Mouse (Mus musculus): Measurements from ENCODE around the gene Apc2. TPM values are rescaled to one million over a fixed set of nuclear protein-coding genes. Genes with fewer than 3 reads are reported as not detected.

Apc2 gene
- total and polyA plus RNA-seq, 3 experiments: 2.3 to 2.6 (median 2.4) TPM

DNA sequence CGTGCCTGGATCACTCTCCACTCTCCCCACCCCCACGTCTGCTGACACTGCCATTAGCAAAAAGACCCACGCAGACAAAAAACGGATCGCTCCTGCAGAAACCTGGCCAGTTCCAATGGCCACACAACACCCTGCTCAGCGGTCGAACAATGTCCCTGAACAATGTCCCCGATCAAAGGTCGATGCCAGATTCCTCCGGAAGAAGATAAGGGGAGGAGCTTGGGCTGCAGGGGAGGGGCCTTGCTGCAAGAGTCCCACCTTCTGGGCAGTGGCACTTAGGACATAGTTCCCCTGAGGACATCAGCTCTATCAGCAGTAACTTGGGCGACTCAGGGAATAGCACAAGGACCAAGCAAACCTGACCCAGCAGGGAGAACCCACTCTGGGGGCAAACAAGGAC is 56.1 kb downstream of the Apc2 start:
- Histone ChIP-seq H3K9ac (ENCODE audit: low read depth, low read length) (no peak overlapping the region), H3K36me3 (ENCODE audit: control insufficient read depth, insufficient read depth, low read length) (no peaks in the 10 kb centered on the region), H3K4me3 (no peak overlapping the region), H3K27ac (no peak overlapping the region), H3K4me1 (ENCODE audit: control insufficient read depth, insufficient read depth, low read length) (no peaks in the 10 kb centered on the region), H3K27me3 (ENCODE audit: control insufficient read depth, insufficient read depth, low read length) (peaks cover 7% of the 10 kb centered on the region), H3K79me2 (replicated peaks; ENCODE audit: control insufficient read depth, insufficient read depth, low read length) (no peaks in the 10 kb centered on the region)
- DNase-seq: no peak
- TF ChIP-seq CTCF (IDR thresholded peaks at IDR 0.05) (no peak), EP300 (IDR thresholded peaks at IDR 0.05; ENCODE audit: insufficient read depth, low read depth, low read length) (no peak), POLR2A (IDR thresholded peaks at IDR 0.05; ENCODE audit: insufficient read depth, low read depth, low read length) (no peak)
- WGBS: 32% methylated on average over 11 of the region's 11 CpGs
- intact Hi-C loops (cut with DNase I): no loop called here

DNA sequence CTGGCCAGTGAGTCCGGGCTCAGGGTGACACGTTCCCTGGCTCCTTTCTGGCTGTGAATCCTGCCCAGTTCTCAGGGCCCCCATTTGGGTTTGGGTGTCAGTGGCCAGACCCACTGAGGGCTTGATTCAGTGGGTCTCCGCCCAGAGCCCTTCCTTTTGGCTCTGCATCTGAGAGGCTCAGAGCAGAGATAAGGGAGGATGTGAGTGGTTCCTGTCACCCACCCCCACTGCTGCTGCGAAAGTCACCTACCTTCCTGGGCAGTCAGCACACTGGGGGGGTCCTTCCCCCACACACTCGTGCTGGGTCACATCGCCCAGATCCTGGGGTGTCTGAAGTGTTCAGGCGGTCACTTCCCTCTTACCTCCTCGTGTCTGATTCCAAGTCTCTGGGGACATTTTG is 57.0 kb downstream of the Apc2 start:
- intact Hi-C loops (cut with DNase I): no loop called here
- Histone ChIP-seq H3K4me1 (ENCODE audit: control insufficient read depth, insufficient read depth, low read length) (no peaks in the 10 kb centered on the region), H3K36me3 (ENCODE audit: control insufficient read depth, insufficient read depth, low read length) (no peaks in the 10 kb centered on the region), H3K9ac (ENCODE audit: low read depth, low read length) (no peak overlapping the region), H3K27me3 (ENCODE audit: control insufficient read depth, insufficient read depth, low read length) (peaks cover 15% of the 10 kb centered on the region), H3K27ac (no peak overlapping the region), H3K79me2 (replicated peaks; ENCODE audit: control insufficient read depth, insufficient read depth, low read length) (no peaks in the 10 kb centered on the region), H3K4me3 (no peak overlapping the region)
- WGBS: 42% methylated on average over 8 of the region's 8 CpGs
- DNase-seq: no peak
- TF ChIP-seq CTCF (IDR thresholded peaks at IDR 0.05) (no peak), POLR2A (IDR thresholded peaks at IDR 0.05; ENCODE audit: insufficient read depth, low read depth, low read length) (no peak), EP300 (IDR thresholded peaks at IDR 0.05; ENCODE audit: insufficient read depth, low read depth, low read length) (no peak)

GRCm38 (mm10) chr10:80355431-80355830 is 59.7 kb downstream of the Apc2 start:
- no peak overlapping the region for H3K27ac ChIP-seq
- peaks cover 17% of the 10 kb centered on the region for H3K27me3 ChIP-seq (ENCODE audit: control insufficient read depth, insufficient read depth, low read length)
- H3K4me1 ChIP-seq (ENCODE audit: control insufficient read depth, insufficient read depth, low read length): no peaks in the 10 kb centered on the region
- H3K36me3 ChIP-seq (ENCODE audit: control insufficient read depth, insufficient read depth, low read length): no peaks in the 10 kb centered on the region
- H3K4me3 ChIP-seq: no peak overlapping the region
- no peak for TF ChIP-seq POLR2A (IDR thresholded peaks at IDR 0.05; ENCODE audit: insufficient read depth, low read depth, low read length)
- no peak for TF ChIP-seq CTCF (IDR thresholded peaks at IDR 0.05)
- TF ChIP-seq EP300 (IDR thresholded peaks at IDR 0.05; ENCODE audit: insufficient read depth, low read depth, low read length): no peak
- H3K9ac ChIP-seq (ENCODE audit: low read depth, low read length): no peak overlapping the region
- no peaks in the 10 kb centered on the region for H3K79me2 ChIP-seq (replicated peaks; ENCODE audit: control insufficient read depth, insufficient read depth, low read length)
- WGBS: 30% methylated on average over 9 of the region's 9 CpGs
- intact Hi-C loops (cut with DNase I): no loop called here
- no peak for DNase-seq

GRCm38 (mm10) chr10:80356001-80356682 is 60.4 kb downstream of the Apc2 start, which contains the start of gene Plk5:
Plk5 (plus strand) TSS chr10:80356459.
- H3K27me3 ChIP-seq (ENCODE audit: control insufficient read depth, insufficient read depth, low read length): peaks cover 17% of the 10 kb centered on the region

GRCm38 (mm10) chr10:80356737-80357136 is 61.0 kb downstream of the Apc2 start:
- H3K4me3 ChIP-seq: no peak overlapping the region
- DNase-seq: no peak

More at GRCm38 (mm10) chr10:80356001-80356682, 60.4 kb downstream of the Apc2 start, which contains the start of gene Plk5:
- Histone ChIP-seq H3K9ac (ENCODE audit: low read depth, low read length) (no peak within 1 kb of the TSS), H3K36me3 (ENCODE audit: control insufficient read depth, insufficient read depth, low read length) (no peaks in the 10 kb centered on the region), H3K4me3 (no peak within 1 kb of the TSS), H3K4me1 (ENCODE audit: control insufficient read depth, insufficient read depth, low read length) (no peaks in the 10 kb centered on the region), H3K27ac (no peak within 1 kb of the TSS), H3K79me2 (replicated peaks; ENCODE audit: control insufficient read depth, insufficient read depth, low read length) (no peaks in the 10 kb centered on the region)
- intact Hi-C loops (cut with DNase I): no loop called here
- TF ChIP-seq EP300 (IDR thresholded peaks at IDR 0.05; ENCODE audit: insufficient read depth, low read depth, low read length) (no peak), POLR2A (IDR thresholded peaks at IDR 0.05; ENCODE audit: insufficient read depth, low read depth, low read length) (no peak), CTCF (IDR thresholded peaks at IDR 0.05) (no peak)
- no peak for DNase-seq
- WGBS: 2% methylated on average over 53 of the region's 53 CpGs

GRCm38 (mm10) chr10:80357336-80357735 is 61.6 kb downstream of the Apc2 start:
- no peak for TF ChIP-seq EP300 (IDR thresholded peaks at IDR 0.05; ENCODE audit: insufficient read depth, low read depth, low read length)
- no peak for TF ChIP-seq POLR2A (IDR thresholded peaks at IDR 0.05; ENCODE audit: insufficient read depth, low read depth, low read length)
- TF ChIP-seq CTCF (IDR thresholded peaks at IDR 0.05): no peak
- DNase-seq: no peak
- whole genome bisulfite sequencing: 29% methylated on average over 7 of the region's 7 CpGs
- H3K27me3 ChIP-seq (ENCODE audit: control insufficient read depth, insufficient read depth, low read length): peaks cover 17% of the 10 kb centered on the region
- intact Hi-C loops (cut with DNase I): no loop called here
- H3K36me3 ChIP-seq (ENCODE audit: control insufficient read depth, insufficient read depth, low read length): no peaks in the 10 kb centered on the region
- no peak overlapping the region for H3K27ac ChIP-seq
- no peak overlapping the region for H3K4me3 ChIP-seq
- H3K79me2 ChIP-seq (replicated peaks; ENCODE audit: control insufficient read depth, insufficient read depth, low read length): no peaks in the 10 kb centered on the region
- H3K9ac ChIP-seq (ENCODE audit: low read depth, low read length): no peak overlapping the region
- H3K4me1 ChIP-seq (ENCODE audit: control insufficient read depth, insufficient read depth, low read length): no peaks in the 10 kb centered on the region

More at GRCm38 (mm10) chr10:80356737-80357136, 61.0 kb downstream of the Apc2 start:
- TF ChIP-seq EP300 (IDR thresholded peaks at IDR 0.05; ENCODE audit: insufficient read depth, low read depth, low read length) (no peak), POLR2A (IDR thresholded peaks at IDR 0.05; ENCODE audit: insufficient read depth, low read depth, low read length) (no peak)
- Histone ChIP-seq H3K4me1 (ENCODE audit: control insufficient read depth, insufficient read depth, low read length) (no peaks in the 10 kb centered on the region), H3K27me3 (ENCODE audit: control insufficient read depth, insufficient read depth, low read length) (peaks cover 17% of the 10 kb centered on the region), H3K36me3 (ENCODE audit: control insufficient read depth, insufficient read depth, low read length) (no peaks in the 10 kb centered on the region), H3K79me2 (replicated peaks; ENCODE audit: control insufficient read depth, insufficient read depth, low read length) (no peaks in the 10 kb centered on the region), H3K27ac (no peak overlapping the region), H3K9ac (ENCODE audit: low read depth, low read length) (no peak overlapping the region)
- WGBS: 3% methylated on average over 34 of the region's 34 CpGs
- intact Hi-C loops (cut with DNase I): no loop called here
